Mouse (Mus musculus): ENCODE results near the gene Scube2. TPM values are rescaled to one million over a fixed set of nuclear protein-coding genes. Genes with fewer than 3 reads are reported as not detected.

Gene Scube2
- total and polyA plus RNA-seq, 3 experiments = 14.1 to 22.1 (median 21.0) TPM

DNA sequence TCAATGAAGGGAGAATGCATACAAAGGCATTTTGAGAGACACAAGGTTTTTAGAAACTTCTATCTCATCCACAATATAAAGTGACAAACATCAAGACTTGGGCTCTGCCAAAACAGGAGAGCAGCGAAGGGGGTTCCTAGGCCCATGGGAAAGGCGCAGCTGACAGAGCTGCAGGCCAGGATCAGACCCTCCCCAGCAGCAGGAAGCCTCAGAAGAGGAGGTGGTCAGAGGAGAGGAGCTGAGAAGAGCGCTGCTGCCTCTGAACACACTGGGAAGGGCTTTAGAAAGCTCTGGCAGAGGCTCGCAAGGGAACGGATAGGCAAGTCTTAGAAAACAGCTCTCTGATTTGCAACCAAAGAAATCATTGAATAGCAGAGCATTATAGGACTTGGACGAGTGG, 24.4 kb downstream of the Scube2 start:
- 78% methylated on average over 6 of the region's 6 CpGs for WGBS
- TF ChIP-seq POLR2A (IDR thresholded peaks at IDR 0.05; ENCODE audit: insufficient read depth, low read depth, low read length) = no peak
- TF ChIP-seq CTCF (IDR thresholded peaks at IDR 0.05) = no peak
- no peak for TF ChIP-seq EP300 (IDR thresholded peaks at IDR 0.05; ENCODE audit: insufficient read depth, low read depth, low read length)
- no peak overlapping the region for H3K4me3 ChIP-seq
- DNase-seq = no peak
- no peaks in the 10 kb centered on the region for H3K79me2 ChIP-seq (replicated peaks; ENCODE audit: control insufficient read depth, insufficient read depth, low read length)
- no peak overlapping the region for H3K9ac ChIP-seq (ENCODE audit: low read depth, low read length)
- H3K27ac ChIP-seq = no peak overlapping the region
- peaks cover 3% of the 10 kb centered on the region; the same call in 1 of the 2 replicates for H3K4me1 ChIP-seq (ENCODE audit: control insufficient read depth, insufficient read depth, low read length)
- H3K27me3 ChIP-seq (ENCODE audit: control insufficient read depth, insufficient read depth, low read length) = no peaks in the 10 kb centered on the region
- intact Hi-C loops (cut with DNase I) = no loop called here
- no peaks in the 10 kb centered on the region for H3K36me3 ChIP-seq (ENCODE audit: control insufficient read depth, insufficient read depth, low read length)

DNA sequence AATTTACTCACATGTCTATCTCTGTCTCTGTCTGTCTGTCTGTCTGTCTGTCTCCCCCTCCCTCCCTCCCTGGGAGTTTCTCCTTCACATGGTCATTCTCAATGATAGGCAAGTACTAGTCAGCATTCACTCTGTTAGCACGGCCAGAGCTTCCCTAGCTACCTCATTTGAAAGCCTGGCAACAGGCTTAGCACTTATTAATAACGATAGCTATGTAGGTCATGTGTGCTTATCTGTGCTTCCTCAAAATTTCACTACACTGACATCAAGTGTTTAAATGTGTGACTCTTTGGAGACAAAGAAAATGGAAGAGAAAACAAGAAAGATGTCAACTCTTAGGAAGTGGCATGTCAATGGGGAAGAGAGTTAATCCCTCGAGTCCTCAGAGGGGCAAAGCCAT, 26.9 kb downstream of the Scube2 start:
- H3K4me1 ChIP-seq (ENCODE audit: control insufficient read depth, insufficient read depth, low read length) = peaks cover 3% of the 10 kb centered on the region; the same call in 1 of the 2 replicates
- H3K27me3 ChIP-seq (ENCODE audit: control insufficient read depth, insufficient read depth, low read length) = no peaks in the 10 kb centered on the region
- H3K79me2 ChIP-seq (replicated peaks; ENCODE audit: control insufficient read depth, insufficient read depth, low read length) = no peaks in the 10 kb centered on the region
- no peak for DNase-seq
- 44% methylated on average over 3 of the region's 3 CpGs for WGBS
- intact Hi-C loops (cut with DNase I) = no loop called here
- TF ChIP-seq EP300 (IDR thresholded peaks at IDR 0.05; ENCODE audit: insufficient read depth, low read depth, low read length) (no peak), CTCF (IDR thresholded peaks at IDR 0.05) (no peak), POLR2A (IDR thresholded peaks at IDR 0.05; ENCODE audit: insufficient read depth, low read depth, low read length) (no peak)
- H3K36me3 ChIP-seq (ENCODE audit: control insufficient read depth, insufficient read depth, low read length) = no peaks in the 10 kb centered on the region
- H3K9ac ChIP-seq (ENCODE audit: low read depth, low read length) = no peak overlapping the region
- H3K27ac ChIP-seq = no peak overlapping the region
- H3K4me3 ChIP-seq = no peak overlapping the region

- intact Hi-C loops (cut with DNase I) = no loop called here
- no peaks in the 10 kb centered on the region for H3K36me3 ChIP-seq (ENCODE audit: control insufficient read depth, insufficient read depth, low read length)
- WGBS = 92% methylated on average over 6 of the region's 6 CpGs
- H3K27me3 ChIP-seq (ENCODE audit: control insufficient read depth, insufficient read depth, low read length) = no peaks in the 10 kb centered on the region
- TF ChIP-seq CTCF (IDR thresholded peaks at IDR 0.05) = no peak
- no peak for TF ChIP-seq EP300 (IDR thresholded peaks at IDR 0.05; ENCODE audit: insufficient read depth, low read depth, low read length)
- no peak for TF ChIP-seq POLR2A (IDR thresholded peaks at IDR 0.05; ENCODE audit: insufficient read depth, low read depth, low read length)
- no peak for DNase-seq
- H3K4me3 ChIP-seq = no peak overlapping the region
- no peak overlapping the region for H3K27ac ChIP-seq
- no peaks in the 10 kb centered on the region for H3K79me2 ChIP-seq (replicated peaks; ENCODE audit: control insufficient read depth, insufficient read depth, low read length)
- H3K4me1 ChIP-seq (ENCODE audit: control insufficient read depth, insufficient read depth, low read length) = peaks cover 3% of the 10 kb centered on the region; the same call in 1 of the 2 replicates
- no peak overlapping the region for H3K9ac ChIP-seq (ENCODE audit: low read depth, low read length)
Observed at GRCm38 (mm10) chr7:109837651-109838050, 27.8 kb downstream of the Scube2 start.

GRCm38 (mm10) chr7:109834894-109835293, 30.6 kb downstream of the Scube2 start:
- WGBS = 21% methylated on average over 6 of the region's 6 CpGs

DNA sequence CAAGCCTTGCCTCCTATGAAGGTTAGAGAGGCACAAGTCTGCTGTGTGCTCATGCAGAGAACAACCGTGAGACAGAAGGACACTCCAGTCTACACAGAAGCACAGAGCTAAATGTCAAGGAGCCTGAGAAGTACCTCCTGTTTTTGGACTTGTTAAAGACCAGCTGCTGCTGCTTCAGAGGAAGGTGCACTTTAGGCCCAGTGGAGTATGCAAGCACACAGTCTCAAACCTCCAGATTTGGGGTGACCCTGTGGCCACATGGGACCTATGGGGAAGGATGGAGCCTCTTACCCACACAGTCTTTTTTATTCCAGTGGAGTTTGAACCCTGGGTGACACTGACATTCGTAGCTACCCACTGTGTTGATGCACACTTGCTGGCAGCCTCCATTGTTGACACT, 34.1 kb downstream of the Scube2 start:
- intact Hi-C loops (cut with DNase I) = no loop called here
- 75% methylated on average over 2 of the region's 2 CpGs for WGBS

More at GRCm38 (mm10) chr7:109834894-109835293, 30.6 kb downstream of the Scube2 start:
- Histone ChIP-seq H3K27ac (no peak overlapping the region), H3K36me3 (ENCODE audit: control insufficient read depth, insufficient read depth, low read length) (no peaks in the 10 kb centered on the region), H3K27me3 (ENCODE audit: control insufficient read depth, insufficient read depth, low read length) (no peaks in the 10 kb centered on the region), H3K4me3 (no peak overlapping the region), H3K4me1 (ENCODE audit: control insufficient read depth, insufficient read depth, low read length) (peaks cover 3% of the 10 kb centered on the region; the same call in 1 of the 2 replicates), H3K79me2 (replicated peaks; ENCODE audit: control insufficient read depth, insufficient read depth, low read length) (no peaks in the 10 kb centered on the region), H3K9ac (ENCODE audit: low read depth, low read length) (no peak overlapping the region)
- intact Hi-C loops (cut with DNase I) = no loop called here
- TF ChIP-seq CTCF (IDR thresholded peaks at IDR 0.05) (no peak), POLR2A (IDR thresholded peaks at IDR 0.05; ENCODE audit: insufficient read depth, low read depth, low read length) (no peak), EP300 (IDR thresholded peaks at IDR 0.05; ENCODE audit: insufficient read depth, low read depth, low read length) (no peak)
- DNase-seq = no peak

DNA sequence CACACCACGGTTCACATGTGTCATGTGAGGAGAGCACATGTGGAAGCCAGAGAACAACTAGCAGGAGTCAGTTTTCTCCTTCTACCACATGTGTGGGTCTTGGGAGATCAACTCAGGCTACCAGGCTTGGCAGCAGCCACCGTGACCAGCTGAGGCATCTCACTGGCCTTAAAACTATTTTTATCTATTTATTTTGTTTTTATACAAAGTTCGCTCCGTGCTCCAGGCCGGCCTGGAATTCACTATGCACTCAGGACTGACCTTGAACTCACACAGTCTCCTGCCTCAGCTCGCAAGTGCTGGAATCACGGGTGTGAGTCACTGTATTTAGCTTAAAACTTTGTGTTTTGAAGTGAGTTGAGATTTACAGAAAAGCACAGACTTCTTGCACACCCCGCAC, 38.6 kb downstream of the Scube2 start:
- H3K4me1 ChIP-seq (ENCODE audit: control insufficient read depth, insufficient read depth, low read length) = no peaks in the 10 kb centered on the region
- H3K36me3 ChIP-seq (ENCODE audit: control insufficient read depth, insufficient read depth, low read length) = no peaks in the 10 kb centered on the region
- no peak overlapping the region for H3K9ac ChIP-seq (ENCODE audit: low read depth, low read length)
- no peak for DNase-seq
- intact Hi-C loops (cut with DNase I) = no loop called here
- no peaks in the 10 kb centered on the region for H3K79me2 ChIP-seq (replicated peaks; ENCODE audit: control insufficient read depth, insufficient read depth, low read length)
- no peak for TF ChIP-seq CTCF (IDR thresholded peaks at IDR 0.05)
- no peak for TF ChIP-seq POLR2A (IDR thresholded peaks at IDR 0.05; ENCODE audit: insufficient read depth, low read depth, low read length)
- TF ChIP-seq EP300 (IDR thresholded peaks at IDR 0.05; ENCODE audit: insufficient read depth, low read depth, low read length) = 0 out of 2 replicates have a peak, but pooled peaks have one; percentile 13
- 46% methylated on average over 8 of the region's 8 CpGs for WGBS
- no peaks in the 10 kb centered on the region for H3K27me3 ChIP-seq (ENCODE audit: control insufficient read depth, insufficient read depth, low read length)
- H3K4me3 ChIP-seq = no peak overlapping the region
- H3K27ac ChIP-seq = no peak overlapping the region; the same call in 1 of the 2 replicates

More for the DNA sequence above, 34.1 kb downstream of the Scube2 start:
- H3K36me3 ChIP-seq (ENCODE audit: control insufficient read depth, insufficient read depth, low read length) = no peaks in the 10 kb centered on the region
- H3K27ac ChIP-seq = no peak overlapping the region
- H3K9ac ChIP-seq (ENCODE audit: low read depth, low read length) = no peak overlapping the region
- no peaks in the 10 kb centered on the region for H3K79me2 ChIP-seq (replicated peaks; ENCODE audit: control insufficient read depth, insufficient read depth, low read length)
- no peak for TF ChIP-seq CTCF (IDR thresholded peaks at IDR 0.05)
- no peak for TF ChIP-seq POLR2A (IDR thresholded peaks at IDR 0.05; ENCODE audit: insufficient read depth, low read depth, low read length)
- TF ChIP-seq EP300 (IDR thresholded peaks at IDR 0.05; ENCODE audit: insufficient read depth, low read depth, low read length) = no peak
- H3K4me1 ChIP-seq (ENCODE audit: control insufficient read depth, insufficient read depth, low read length) = no peaks in the 10 kb centered on the region
- H3K27me3 ChIP-seq (ENCODE audit: control insufficient read depth, insufficient read depth, low read length) = no peaks in the 10 kb centered on the region
- DNase-seq = no peak
- H3K4me3 ChIP-seq = no peak overlapping the region

Measured in heart, adult 2 months (tissue).